Mouse (Mus musculus): ENCODE measurements at regions not wholly inside any gene's neighbourhood (a gene's known extent, or its start where the extent isn't known, plus 50 kb on each side); places are given as distances from the start of the nearest gene placed in this dataset.
"Not testable (repeated sequence)": the region's sequence is repeated elsewhere in the genome, so short reads cannot be mapped to it uniquely, and the experiment has no call there.

- no peak for ATAC-seq (ENCODE audit: extremely low read depth, insufficient number of reproducible peaks, low FRiP score, low TSS enrichment)
- Histone ChIP-seq H3K9ac (no peak overlapping the region), H3K36me3 (no peaks in the 10 kb centered on the region), H3K9me3 (no peaks in the 10 kb centered on the region), H3K4me3 (no peak overlapping the region), H3K27me3 (replicated peaks) (no peaks in the 10 kb centered on the region), H3K27ac (replicated peaks) (no peak overlapping the region), H3K4me1 (no peaks in the 10 kb centered on the region), H3K4me2 (no peak overlapping the region)
Measured at GRCm38 (mm10) chr15:5953106-5953505, 346.5 kb upstream of the Dab2 start.

GRCm38 (mm10) chr15:5991351-5992065, 308.1 kb upstream of the Dab2 start:
- H3K4me2 ChIP-seq: no peak overlapping the region
- H3K4me3 ChIP-seq: no peak overlapping the region
- no peaks in the 10 kb centered on the region for H3K4me1 ChIP-seq
- WGBS: 63% methylated on average over 5 of the region's 5 CpGs
- H3K27me3 ChIP-seq (replicated peaks): no peaks in the 10 kb centered on the region
- ATAC-seq (ENCODE audit: extremely low read depth, insufficient number of reproducible peaks, low FRiP score, low TSS enrichment): no peak
- no peaks in the 10 kb centered on the region for H3K9me3 ChIP-seq
- no peak overlapping the region for H3K9ac ChIP-seq
- no peak overlapping the region for H3K27ac ChIP-seq (replicated peaks)
- H3K36me3 ChIP-seq: no peaks in the 10 kb centered on the region

- H3K4me3 ChIP-seq; H3K9ac ChIP-seq; H3K4me1 ChIP-seq; ATAC-seq (ENCODE audit: extremely low read depth, insufficient number of reproducible peaks, low FRiP score, low TSS enrichment); H3K9me3 ChIP-seq; H3K27ac ChIP-seq (replicated peaks); H3K36me3 ChIP-seq; H3K27me3 ChIP-seq (replicated peaks); H3K4me2 ChIP-seq: not testable (repeated sequence)
- WGBS: 79% methylated on average over 1 of the region's 1 CpGs
Measured at GRCm38 (mm10) chr15:5992146-5992545, 307.4 kb upstream of the Dab2 start.

- H3K4me3 ChIP-seq: no peak overlapping the region
- 65% methylated on average over 1 of the region's 1 CpGs for WGBS
- no peak overlapping the region for H3K9ac ChIP-seq
- H3K9me3 ChIP-seq: no peaks in the 10 kb centered on the region
- H3K36me3 ChIP-seq: no peaks in the 10 kb centered on the region
- no peak overlapping the region for H3K27ac ChIP-seq (replicated peaks)
- no peaks in the 10 kb centered on the region for H3K27me3 ChIP-seq (replicated peaks)
- H3K4me1 ChIP-seq: no peaks in the 10 kb centered on the region
- ATAC-seq (ENCODE audit: extremely low read depth, insufficient number of reproducible peaks, low FRiP score, low TSS enrichment): no peak
- no peak overlapping the region for H3K4me2 ChIP-seq
Measured at GRCm38 (mm10) chr15:6000816-6001215, 298.8 kb upstream of the Dab2 start.

GRCm38 (mm10) chr15:6001394-6001793, 298.2 kb upstream of the Dab2 start:
- H3K4me2 ChIP-seq: no peak overlapping the region
- H3K27ac ChIP-seq (replicated peaks): no peak overlapping the region
- H3K27me3 ChIP-seq (replicated peaks): no peaks in the 10 kb centered on the region
- no peaks in the 10 kb centered on the region for H3K9me3 ChIP-seq
- H3K36me3 ChIP-seq: no peaks in the 10 kb centered on the region
- 77% methylated on average over 1 of the region's 1 CpGs for WGBS
- H3K4me1 ChIP-seq: no peaks in the 10 kb centered on the region
- ATAC-seq (ENCODE audit: extremely low read depth, insufficient number of reproducible peaks, low FRiP score, low TSS enrichment): no peak
- H3K9ac ChIP-seq: no peak overlapping the region
- H3K4me3 ChIP-seq: no peak overlapping the region

- Histone ChIP-seq H3K9ac (no peak overlapping the region), H3K36me3 (no peaks in the 10 kb centered on the region), H3K4me1 (peaks cover 10% of the 10 kb centered on the region), H3K4me3 (no peak overlapping the region), H3K27me3 (replicated peaks) (no peaks in the 10 kb centered on the region), H3K27ac (replicated peaks) (no peak overlapping the region), H3K4me2 (no peak overlapping the region), H3K9me3 (no peaks in the 10 kb centered on the region)
- 58% methylated on average over 1 of the region's 1 CpGs for WGBS
- ATAC-seq (ENCODE audit: extremely low read depth, insufficient number of reproducible peaks, low FRiP score, low TSS enrichment): no peak
Measured at GRCm38 (mm10) chr15:6014982-6015381, 284.6 kb upstream of the Dab2 start.

- WGBS: 66% methylated on average over 5 of the region's 5 CpGs
- H3K4me1 ChIP-seq: peaks cover 10% of the 10 kb centered on the region
- ATAC-seq (ENCODE audit: extremely low read depth, insufficient number of reproducible peaks, low FRiP score, low TSS enrichment): no peak
- no peak overlapping the region for H3K9ac ChIP-seq
- no peaks in the 10 kb centered on the region for H3K27me3 ChIP-seq (replicated peaks)
- no peaks in the 10 kb centered on the region for H3K36me3 ChIP-seq
- no peak overlapping the region for H3K27ac ChIP-seq (replicated peaks)
- H3K4me2 ChIP-seq: no peak overlapping the region
- H3K9me3 ChIP-seq: no peaks in the 10 kb centered on the region
- no peak overlapping the region for H3K4me3 ChIP-seq
Measured at GRCm38 (mm10) chr15:6016637-6017049, 282.9 kb upstream of the Dab2 start.

GRCm38 (mm10) chr15:6025543-6025942, 274.0 kb upstream of the Dab2 start:
- Histone ChIP-seq H3K4me2 (no peak overlapping the region), H3K27me3 (replicated peaks) (no peaks in the 10 kb centered on the region), H3K4me1 (peaks cover 9% of the 10 kb centered on the region; the same call in 1 of the 2 replicates), H3K4me3 (no peak overlapping the region), H3K36me3 (no peaks in the 10 kb centered on the region), H3K9ac (no peak overlapping the region), H3K9me3 (no peaks in the 10 kb centered on the region), H3K27ac (replicated peaks) (no peak overlapping the region)
- no peak for ATAC-seq (ENCODE audit: extremely low read depth, insufficient number of reproducible peaks, low FRiP score, low TSS enrichment)
- WGBS: 20% methylated on average over 4 of the region's 4 CpGs

GRCm38 (mm10) chr15:6029214-6029613, 270.4 kb upstream of the Dab2 start:
- peaks cover 9% of the 10 kb centered on the region; the same call in 1 of the 2 replicates for H3K4me1 ChIP-seq
- no peak overlapping the region for H3K27ac ChIP-seq (replicated peaks)
- H3K9me3 ChIP-seq: no peaks in the 10 kb centered on the region
- 94% methylated on average over 1 of the region's 1 CpGs for WGBS
- H3K36me3 ChIP-seq: no peaks in the 10 kb centered on the region
- H3K27me3 ChIP-seq (replicated peaks): no peaks in the 10 kb centered on the region
- H3K4me3 ChIP-seq: no peak overlapping the region
- no peak for ATAC-seq (ENCODE audit: extremely low read depth, insufficient number of reproducible peaks, low FRiP score, low TSS enrichment)
- H3K9ac ChIP-seq: no peak overlapping the region
- H3K4me2 ChIP-seq: no peak overlapping the region

- Histone ChIP-seq H3K4me3 (no peak overlapping the region), H3K27me3 (replicated peaks) (no peaks in the 10 kb centered on the region), H3K4me1 (peaks cover 7% of the 10 kb centered on the region; the same call in 1 of the 2 replicates), H3K9ac (no peak overlapping the region), H3K9me3 (no peaks in the 10 kb centered on the region), H3K36me3 (no peaks in the 10 kb centered on the region), H3K27ac (replicated peaks) (no peak overlapping the region), H3K4me2 (no peak overlapping the region)
- 56% methylated on average over 5 of the region's 5 CpGs for WGBS
- ATAC-seq (ENCODE audit: extremely low read depth, insufficient number of reproducible peaks, low FRiP score, low TSS enrichment): no peak
Measured at GRCm38 (mm10) chr15:6030396-6030795, 269.2 kb upstream of the Dab2 start.

GRCm38 (mm10) chr15:6034156-6034555, 265.4 kb upstream of the Dab2 start:
- no peaks in the 10 kb centered on the region for H3K27me3 ChIP-seq (replicated peaks)
- 81% methylated on average over 4 of the region's 4 CpGs for WGBS
- no peak overlapping the region for H3K27ac ChIP-seq (replicated peaks)
- no peak overlapping the region for H3K4me3 ChIP-seq
- no peak overlapping the region for H3K4me2 ChIP-seq
- ATAC-seq (ENCODE audit: extremely low read depth, insufficient number of reproducible peaks, low FRiP score, low TSS enrichment): no peak
- no peaks in the 10 kb centered on the region for H3K9me3 ChIP-seq
- H3K4me1 ChIP-seq: peaks cover 2% of the 10 kb centered on the region; the same call in 1 of the 2 replicates
- no peak overlapping the region for H3K9ac ChIP-seq
- H3K36me3 ChIP-seq: no peaks in the 10 kb centered on the region

GRCm38 (mm10) chr15:6044511-6045256, 254.9 kb upstream of the Dab2 start:
- no peak; the same call in 1 of the 2 replicates for ATAC-seq (ENCODE audit: extremely low read depth, insufficient number of reproducible peaks, low FRiP score, low TSS enrichment)
- no peak overlapping the region for H3K9ac ChIP-seq
- H3K4me3 ChIP-seq: no peak overlapping the region
- H3K4me1 ChIP-seq: peaks cover 4% of the 10 kb centered on the region; the same call in 1 of the 2 replicates
- no peak overlapping the region for H3K27ac ChIP-seq (replicated peaks)
- H3K4me2 ChIP-seq: peak overlapping the region; percentile 48
- H3K36me3 ChIP-seq: no peaks in the 10 kb centered on the region
- H3K27me3 ChIP-seq (replicated peaks): no peaks in the 10 kb centered on the region
- 44% methylated on average over 10 of the region's 10 CpGs for WGBS
- no peaks in the 10 kb centered on the region for H3K9me3 ChIP-seq
